Mouse (Mus musculus) MEL (cell line): ENCODE measurements around the gene Wdr60.

Experiments used
- CTCF ChIP-seq, 3 experiments: IDR thresholded peaks in 2 of 3; conservative IDR thresholded peaks in 1 of 3; 2 replicates each; pipeline ENCODE4 v1.5.1; 2011 to 2012; ENCODE audit warnings: low read length in 3 of 3, low read depth in 2 of 3, mild to moderate bottlenecking in 2 of 3, improper control_type of control experiment in 1 of 3, inconsistent platforms in 1 of 3, mixed read lengths in 1 of 3, moderate library complexity in 1 of 3; ENCODE audit not compliant: control insufficient read depth in 1 of 3, insufficient read depth in 1 of 3, poor library complexity in 1 of 3, severe bottlenecking in 1 of 3
- E2F4 ChIP-seq: IDR thresholded peaks from 2 replicates; pipeline ENCODE4 v1.6.1; 2011; ENCODE audit warnings: low read depth, low read length, improper control_type of control experiment, borderline replicate concordance
- ELF1 ChIP-seq: IDR thresholded peaks from 2 replicates; pipeline ENCODE4 v1.6.1; 2014; ENCODE audit warnings: low read depth, mild to moderate bottlenecking, inconsistent platforms, low read length, improper control_type of control experiment, moderate library complexity
- EP300 ChIP-seq, 2 experiments: IDR thresholded peaks; 2 replicates each; pipeline ENCODE4 v1.6.1; 2011; ENCODE audit warnings: improper control_type of control experiment in 2 of 2, low read length in 2 of 2, low read depth in 1 of 2, mild to moderate bottlenecking in 1 of 2
- ETS1 ChIP-seq: IDR thresholded peaks from 2 replicates; pipeline ENCODE4 v1.6.1; 2012; ENCODE audit warnings: low read depth, mild to moderate bottlenecking, inconsistent platforms, low read length, improper control_type of control experiment, moderate library complexity
- GATA1 ChIP-seq: IDR thresholded peaks from 2 replicates; pipeline ENCODE4 v1.6.1; 2011; ENCODE audit warnings: low read depth, low read length, improper control_type of control experiment
- MAX ChIP-seq: IDR thresholded peaks from 2 replicates; pipeline ENCODE4 v1.6.1; 2011; ENCODE audit warnings: low read length, improper control_type of control experiment
- MAZ ChIP-seq: IDR thresholded peaks from 2 replicates; pipeline ENCODE4 v1.6.1; 2012; ENCODE audit warnings: low read depth, mild to moderate bottlenecking, inconsistent platforms, low read length, improper control_type of control experiment
- MYB ChIP-seq: IDR thresholded peaks from 2 replicates; pipeline ENCODE4 v1.6.1; 2011; ENCODE audit warnings: mild to moderate bottlenecking, low read depth, low read length, improper control_type of control experiment
- MYC ChIP-seq: IDR thresholded peaks from 2 replicates; pipeline ENCODE4 v1.6.1; 2011; ENCODE audit warnings: low read depth, mild to moderate bottlenecking, low read length, improper control_type of control experiment, moderate library complexity
- POLR2A ChIP-seq, 2 experiments: IDR thresholded peaks; 2 replicates each; pipeline ENCODE4 v1.6.1; 2011 to 2012; ENCODE audit warnings: low read length in 2 of 2, mild to moderate bottlenecking in 2 of 2, control low read depth in 1 of 2, improper control_type of control experiment in 1 of 2, low read depth in 1 of 2, moderate library complexity in 1 of 2; ENCODE audit not compliant: control insufficient read depth in 1 of 2, insufficient read depth in 1 of 2, poor library complexity in 1 of 2
- POLR2AphosphoS5 ChIP-seq: IDR thresholded peaks from 2 replicates; pipeline ENCODE4 v1.6.1; 2012; ENCODE audit warnings: low read depth, borderline replicate concordance, mild to moderate bottlenecking, inconsistent platforms, low read length, moderate library complexity, mixed read lengths
- USF1 ChIP-seq: IDR thresholded peaks from 2 replicates; pipeline ENCODE4 v1.6.1; 2014; ENCODE audit warnings: low read depth, mild to moderate bottlenecking, inconsistent platforms, low read length, improper control_type of control experiment, moderate library complexity
- ZMIZ1 ChIP-seq: IDR thresholded peaks from 2 replicates; pipeline ENCODE4 v1.6.1; 2012; ENCODE audit warnings: low read depth, mild to moderate bottlenecking, inconsistent platforms, low read length, improper control_type of control experiment, moderate library complexity

DNA sequence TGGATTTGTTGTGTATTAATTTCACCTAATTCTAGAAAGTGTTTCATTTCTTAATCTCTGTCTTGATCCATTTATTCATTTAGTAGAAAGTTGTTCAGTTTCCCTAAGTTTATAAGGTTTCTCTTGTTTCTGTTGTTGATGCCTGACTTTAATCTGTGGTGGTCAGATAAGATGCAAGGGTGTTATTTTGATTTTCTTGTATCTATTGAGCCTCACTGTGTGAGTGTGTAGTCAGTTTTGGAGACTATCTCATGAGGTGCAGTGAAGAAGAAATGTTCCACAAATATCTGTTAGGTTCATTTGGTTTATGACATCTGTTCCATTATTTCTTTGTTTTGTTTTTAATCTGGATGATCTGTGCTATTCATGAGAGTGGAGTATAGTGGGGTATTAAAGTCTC lies 39.4 kb upstream of the Wdr60 start:
- TF ChIP-seq POLR2A (IDR thresholded peaks at IDR 0.05; ENCODE audit: control insufficient read depth in 1 of 2, insufficient read depth in 1 of 2, low read depth in 1 of 2, low read length in 2 of 2, poor library complexity in 1 of 2) (no peak), CTCF (IDR thresholded peaks at IDR 0.05 in 2 of 3, conservative IDR thresholded peaks at IDR 0.05 in 1 of 3; ENCODE audit: control insufficient read depth in 1 of 3, insufficient read depth in 1 of 3, low read depth in 2 of 3, low read length in 3 of 3, poor library complexity in 1 of 3, severe bottlenecking in 1 of 3) (no peak), MAX (no peak), ETS1 (peak; percentile 60), USF1 (no peak), POLR2AphosphoS5 (no peak), GATA1 (peak; percentile 80), E2F4 (no peak), MYB (no peak), MYC (peak; percentile 27; the same call in 1 of the 2 replicates), MAZ (no peak), EP300 (IDR thresholded peaks at IDR 0.05; ENCODE audit: low read depth in 1 of 2, low read length in 2 of 2) (peak; percentile 49 to 64; a peak in 3 of 4 replicates), ZMIZ1 (no peak), ELF1 (no peak)
